Mouse (Mus musculus) regulatory T cell (primary cell): ENCODE measurements around the gene Inka1.

Experiments used
- in situ Hi-C: fragments of 300-600 bp; cut with MboI, MseI; formaldehyde crosslinking; loops from one replicate; pipeline ENCODE4 v1.15.1; 2025; ENCODE audit warnings: high pct_unique_total_duplicates

The Inka1 gene

DNA sequence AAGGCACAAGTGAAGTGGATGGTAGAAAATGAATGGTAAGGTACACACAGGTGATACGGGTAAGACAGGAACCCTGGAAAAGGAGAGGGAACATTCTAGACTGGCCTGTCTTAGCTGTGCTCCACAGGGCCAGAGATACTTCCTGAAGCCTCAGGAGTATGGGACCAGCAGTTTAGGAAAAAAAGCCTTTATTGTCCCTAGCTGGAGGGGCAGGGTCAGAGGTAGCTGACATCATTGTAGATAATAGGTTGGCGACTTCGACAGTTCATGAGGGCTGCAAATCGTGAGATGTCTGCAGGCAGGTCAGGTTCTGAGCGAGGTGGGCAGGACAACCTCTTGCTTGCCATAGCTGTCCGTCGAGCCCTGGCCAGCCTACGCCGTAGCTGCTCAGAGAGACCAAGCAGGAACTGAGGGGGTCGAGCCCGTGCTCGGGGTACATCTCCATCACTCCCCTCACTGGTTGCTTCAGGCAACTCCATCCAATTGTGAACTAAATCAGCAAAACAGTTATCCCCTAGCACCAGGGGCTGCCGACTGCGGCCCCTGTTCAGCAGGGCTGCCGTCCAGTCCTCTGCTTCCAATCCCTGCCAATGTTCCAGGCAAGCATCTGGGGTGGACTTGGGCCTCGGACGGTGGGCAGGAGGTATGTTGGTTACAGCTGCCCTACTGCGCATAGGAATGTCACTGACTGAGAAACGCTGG lies 1.5 kb downstream of the Inka1 start:
- in situ Hi-C loops = no loop called here

DNA sequence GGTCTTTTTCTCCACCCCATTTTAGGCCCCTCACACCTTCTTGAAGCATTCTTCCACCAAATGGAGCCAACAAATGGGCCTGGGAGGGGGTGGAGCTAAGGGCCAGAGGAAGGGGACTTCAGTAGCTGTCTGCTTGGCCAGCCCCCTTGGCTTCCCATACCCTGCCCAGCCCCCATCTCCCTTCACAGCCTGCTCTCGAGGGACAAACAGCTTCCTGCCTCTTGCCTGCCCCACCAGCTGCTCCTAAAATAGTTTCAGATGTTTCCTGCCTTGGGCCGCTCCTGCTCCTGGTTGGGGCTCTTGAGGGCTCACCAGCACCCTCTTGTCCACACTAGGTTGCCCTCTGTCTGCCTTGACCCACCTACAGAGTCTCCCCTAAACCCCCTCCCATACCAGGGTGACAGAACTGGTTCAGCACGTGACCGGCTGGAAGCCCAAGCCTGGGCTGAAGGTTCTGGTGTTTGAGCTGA lies 2.2 kb downstream of the Inka1 start:
- in situ Hi-C loops = no loop called here

DNA sequence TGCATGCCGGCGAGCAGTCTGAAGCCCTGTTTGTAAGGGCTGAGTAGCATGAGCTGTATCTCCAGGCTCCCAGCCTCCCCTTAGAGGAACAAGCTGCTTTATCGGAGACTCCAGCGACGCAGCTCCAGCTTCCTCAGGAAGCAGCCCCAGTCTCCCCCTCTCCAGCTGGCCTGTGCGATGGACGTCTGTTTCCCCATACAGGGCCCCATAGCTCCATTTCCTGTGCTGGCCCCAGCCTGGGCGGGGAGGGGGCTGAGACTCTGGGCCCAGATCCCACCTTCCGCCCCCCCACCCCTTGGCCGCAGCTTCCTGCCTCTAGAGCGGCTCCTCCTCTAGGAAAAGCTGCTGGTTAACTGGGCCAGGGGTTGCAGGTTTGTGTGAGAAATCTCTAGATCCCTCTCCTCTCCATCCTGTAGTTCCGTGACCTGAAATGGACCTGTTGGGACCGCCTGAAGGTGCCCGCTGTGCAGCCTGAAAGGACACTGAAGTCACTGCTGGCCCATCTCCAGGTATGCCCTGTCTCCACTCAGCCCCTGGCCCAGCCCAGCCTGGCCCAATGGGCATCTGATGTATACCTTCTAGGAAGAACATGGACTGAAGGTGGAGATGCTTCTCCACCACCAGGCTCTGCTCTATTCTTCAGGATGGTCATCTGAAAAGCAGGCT lies 2.9 kb downstream of the Inka1 start, which contains the start of gene Gm20661:
Gm20661 (plus strand) TSS at position 378 of the 666 bp plus-strand sequence.
- in situ Hi-C loops = no loop called here

DNA sequence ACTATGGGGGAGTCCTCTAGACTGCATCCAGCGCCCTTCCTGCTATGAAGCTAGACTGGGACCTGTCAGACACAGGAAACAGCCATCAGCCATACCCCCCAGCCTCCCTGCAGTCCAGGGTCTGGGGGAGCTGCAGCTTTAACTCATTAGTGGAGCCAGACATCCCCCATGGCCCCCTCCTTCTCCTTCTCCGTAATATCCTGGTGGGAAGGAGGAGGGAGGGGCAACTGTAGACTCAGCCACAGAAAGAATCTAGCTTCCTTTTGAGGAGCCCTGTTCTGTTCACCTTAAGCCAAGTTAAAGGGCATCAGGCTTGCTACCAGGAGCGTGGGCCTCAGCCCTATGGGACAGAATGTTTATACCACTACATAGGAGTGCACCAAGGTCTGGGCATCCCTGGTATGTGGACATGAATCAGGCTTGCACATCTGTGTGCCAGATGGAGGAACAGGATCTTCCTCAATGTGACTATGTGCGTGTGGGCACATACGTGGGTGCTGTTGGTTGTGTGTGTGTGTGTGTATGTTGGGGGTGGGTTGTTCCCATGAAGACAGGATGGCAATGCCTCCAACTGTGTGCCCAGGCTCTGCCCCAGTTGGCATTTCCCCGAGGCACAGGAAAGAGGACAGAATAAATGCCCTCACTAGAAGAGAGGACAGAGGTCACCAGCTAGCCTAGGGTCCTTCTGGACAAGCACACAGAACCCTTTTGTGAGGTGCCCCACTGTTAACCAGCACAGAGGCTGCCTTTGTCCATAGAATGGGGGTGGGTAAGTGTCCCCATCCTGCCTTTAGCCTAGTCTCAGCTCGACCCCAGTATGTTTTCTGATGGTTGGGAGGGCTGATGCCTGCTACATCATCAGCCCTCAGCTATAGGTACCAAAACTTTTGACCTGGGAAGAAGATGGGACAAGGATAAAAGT lies 3.7 kb downstream of the Inka1 start:
- in situ Hi-C loops = no loop called here

DNA sequence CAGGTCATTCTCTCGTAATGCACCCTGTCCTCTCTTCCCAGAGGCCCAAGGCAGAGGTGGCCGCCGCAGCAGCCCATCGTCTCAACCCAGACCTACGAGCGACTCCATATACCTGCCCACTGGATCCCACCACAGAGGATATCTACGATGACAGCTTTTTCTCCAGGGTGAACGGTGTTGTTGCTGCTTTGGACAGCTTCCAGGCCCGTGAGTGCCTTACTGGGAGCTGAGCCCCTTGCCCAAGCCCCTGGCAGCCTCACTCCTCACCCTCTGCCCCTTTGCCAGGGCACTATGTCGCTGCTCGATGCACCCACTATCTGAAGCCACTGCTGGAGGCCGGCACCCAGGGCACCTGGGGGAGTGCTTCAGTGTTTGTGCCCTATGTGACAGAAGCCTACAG lies 6.9 kb downstream of the Inka1 start:
- in situ Hi-C loops = no loop called here

DNA sequence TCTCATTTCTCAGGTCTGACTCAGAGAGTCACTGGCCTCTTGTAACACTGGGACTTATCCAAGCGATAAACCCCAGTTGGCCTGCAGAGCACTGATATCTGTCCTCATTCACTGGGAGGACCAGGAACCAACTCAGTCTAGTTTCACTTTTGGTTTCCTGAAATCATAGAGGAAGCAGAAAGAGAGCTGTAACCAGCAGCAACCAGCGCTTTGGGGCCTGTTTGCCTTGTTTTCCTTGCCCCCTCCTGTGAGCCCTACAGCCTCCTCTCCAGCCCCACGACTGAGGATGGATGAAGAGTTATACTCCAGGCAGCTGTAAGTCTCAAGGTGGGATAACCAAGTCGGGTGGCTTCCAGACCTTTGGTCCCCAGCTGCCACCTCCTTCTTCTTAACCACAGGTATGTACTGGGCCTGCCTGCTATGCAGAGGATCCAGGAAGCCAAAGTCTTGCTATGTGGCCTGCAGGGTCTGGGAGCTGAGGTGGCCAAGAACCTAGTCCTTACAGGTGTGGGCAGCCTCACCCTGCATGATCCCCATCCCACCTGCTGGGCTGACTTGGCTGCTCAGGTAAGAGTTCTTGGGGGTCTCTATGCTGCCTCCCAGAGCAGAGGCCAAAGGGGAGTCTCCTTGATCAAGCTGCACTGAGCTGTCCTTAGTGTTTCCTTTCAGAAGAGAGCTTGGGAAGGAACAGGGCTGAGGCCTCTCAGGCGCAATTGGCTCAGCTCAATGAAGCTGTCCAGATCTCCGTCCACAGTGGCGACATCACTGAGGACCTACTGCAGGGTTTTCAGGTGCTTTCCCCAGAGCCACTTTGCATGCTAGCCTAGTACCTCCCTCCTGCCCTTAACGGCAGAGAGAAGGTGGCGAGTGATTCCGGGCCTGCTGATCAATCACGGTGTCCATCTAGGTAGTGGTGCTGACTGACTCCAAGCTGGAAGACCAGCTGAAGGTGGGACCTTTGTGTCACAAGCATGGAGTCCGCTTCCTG lies 10.0 kb downstream of the Inka1 start, which contains the start of gene Uba7:
Uba7 (plus strand) TSS at position 107 of the 988 bp plus-strand sequence.
- in situ Hi-C loops = no loop called here

DNA sequence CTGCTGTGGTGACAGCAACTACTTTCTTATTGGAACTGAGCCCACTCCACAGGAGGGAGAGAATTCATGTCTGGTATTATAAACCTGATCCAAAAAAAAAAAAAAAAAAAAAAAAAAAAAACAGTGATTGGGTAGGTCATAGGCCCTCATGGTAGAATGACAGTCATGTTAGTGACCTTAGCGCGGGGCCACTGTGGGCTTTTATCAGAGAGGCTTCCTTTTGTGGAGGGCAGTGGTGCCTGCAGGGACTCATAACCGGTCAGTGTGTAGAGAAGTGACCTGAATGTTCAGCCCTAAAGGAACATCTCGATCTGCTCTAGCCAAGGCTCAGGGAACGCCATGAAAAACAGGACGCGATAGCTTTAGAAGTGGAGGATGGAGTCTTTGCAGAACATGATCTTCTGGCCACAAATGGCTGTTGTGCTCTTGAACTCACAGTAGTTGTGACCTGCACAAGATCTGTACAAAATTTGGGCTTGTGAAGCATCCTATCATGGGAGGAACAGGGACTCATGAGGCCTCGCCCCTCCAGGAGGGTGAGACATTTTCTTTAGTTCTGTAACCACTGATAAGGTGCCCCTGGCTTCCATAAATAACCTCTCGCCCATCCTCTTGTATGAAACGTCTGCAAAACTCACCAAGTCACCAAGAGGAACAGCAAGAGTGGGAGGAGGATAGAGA lies 11.0 kb downstream of the Inka1 start:
- in situ Hi-C loops = no loop called here

DNA sequence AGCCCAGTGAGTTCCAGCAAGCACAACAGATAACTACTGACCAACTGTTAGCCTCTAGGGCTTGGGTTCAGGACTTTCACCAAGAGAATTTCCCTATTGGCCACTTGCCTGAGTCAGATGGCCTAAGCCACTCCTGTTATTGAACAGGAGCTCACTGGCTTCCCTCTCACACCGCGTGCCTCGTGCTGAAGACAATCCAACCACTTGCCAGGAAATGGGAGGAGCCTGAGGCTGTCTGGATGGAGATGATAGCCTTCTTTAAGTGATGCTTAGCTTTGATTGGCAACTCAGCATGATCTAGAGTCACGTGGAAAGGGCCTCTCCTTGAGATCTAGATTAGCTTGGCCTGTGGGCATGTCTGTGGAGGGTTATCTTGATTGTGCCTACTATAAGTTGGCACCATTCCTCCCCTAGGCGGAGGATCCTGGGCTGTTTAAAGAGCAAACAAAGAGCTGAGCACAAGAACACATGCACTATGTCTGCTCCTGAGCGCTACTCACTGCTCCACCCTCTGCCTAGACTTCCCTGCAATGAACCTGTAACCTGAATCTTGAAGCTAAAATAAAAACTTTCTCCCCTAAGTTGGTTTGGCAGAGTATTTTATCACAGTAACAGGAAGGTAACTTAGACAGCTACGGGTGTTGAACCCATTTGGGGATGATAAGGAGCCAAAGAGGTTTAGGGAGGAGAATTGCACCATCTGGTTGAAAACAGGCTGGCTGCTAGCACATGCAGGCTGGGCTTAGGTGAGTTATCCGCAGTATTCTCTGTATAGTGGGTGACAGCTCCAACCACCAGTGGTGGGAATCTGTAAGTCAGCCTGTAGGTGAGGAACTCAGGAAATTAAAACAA lies 13.8 kb downstream of the Inka1 start:
- in situ Hi-C loops = no loop called here

DNA sequence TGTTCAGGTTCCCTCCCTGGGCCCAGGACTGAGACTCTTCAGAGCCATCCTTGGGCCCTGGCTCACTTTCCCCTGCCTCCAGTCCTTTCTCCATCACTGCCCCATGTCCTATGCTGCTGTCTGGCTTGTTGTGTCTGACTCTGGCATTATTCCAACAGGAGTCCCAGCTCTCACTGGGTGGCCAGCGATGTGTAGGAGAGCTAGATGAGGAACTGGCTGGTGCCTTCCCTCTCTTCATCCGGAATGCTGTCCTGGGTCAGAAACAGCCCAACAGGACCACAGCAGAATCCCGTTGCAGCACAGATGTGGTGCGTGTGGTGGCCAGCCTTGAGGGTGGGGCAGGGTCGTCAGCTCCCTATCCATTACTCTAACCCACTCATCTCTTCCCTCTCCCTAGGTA lies 15.4 kb downstream of the Inka1 start:
- in situ Hi-C loops = no loop called here

DNA sequence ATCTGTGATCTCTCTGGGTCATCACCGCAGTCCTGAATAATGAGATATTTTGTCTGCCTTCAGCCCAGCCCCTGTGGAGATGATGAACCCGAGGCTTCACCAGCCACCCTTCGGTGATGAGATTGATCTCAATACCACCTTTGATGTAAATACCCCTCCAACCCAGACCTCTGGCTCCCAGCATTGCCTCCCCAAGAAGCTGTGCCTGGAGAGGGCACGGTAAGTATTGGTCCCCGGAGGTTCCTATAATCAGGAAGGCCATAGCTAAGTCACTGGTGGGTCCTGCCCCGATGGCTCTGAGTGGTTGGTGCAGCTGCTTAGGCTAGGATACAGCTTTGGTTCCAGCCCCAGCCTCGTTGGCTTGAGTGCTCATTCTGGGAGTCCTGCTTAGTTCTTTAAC lies 17.1 kb downstream of the Inka1 start:
- in situ Hi-C loops = loop anchor here (5.0 kb wide), 1 partner anchor 99 kb away; no protein-coding TSS in a partner anchor

DNA sequence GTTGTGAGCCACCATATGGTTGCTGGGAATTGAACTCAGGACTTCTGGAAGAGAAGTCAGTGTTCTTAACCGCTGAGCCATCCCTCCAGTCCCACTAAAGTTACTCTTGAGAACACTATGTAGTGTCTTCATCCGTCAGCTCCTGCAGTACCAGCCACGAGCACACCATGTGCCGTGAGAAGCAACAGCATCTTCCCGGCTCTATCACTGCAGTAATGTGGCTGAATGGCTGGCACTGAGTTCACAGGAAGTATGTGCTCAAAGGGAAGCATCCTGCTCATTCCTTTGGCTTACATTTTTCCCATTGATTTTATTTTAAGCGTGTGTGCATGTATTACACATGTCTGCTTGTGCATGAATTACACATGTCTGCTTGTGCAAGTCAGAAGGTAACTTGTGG lies 18.2 kb downstream of the Inka1 start:
- in situ Hi-C loops = loop anchor here (5.0 kb wide), 1 partner anchor 100 kb away; no protein-coding TSS in a partner anchor

DNA sequence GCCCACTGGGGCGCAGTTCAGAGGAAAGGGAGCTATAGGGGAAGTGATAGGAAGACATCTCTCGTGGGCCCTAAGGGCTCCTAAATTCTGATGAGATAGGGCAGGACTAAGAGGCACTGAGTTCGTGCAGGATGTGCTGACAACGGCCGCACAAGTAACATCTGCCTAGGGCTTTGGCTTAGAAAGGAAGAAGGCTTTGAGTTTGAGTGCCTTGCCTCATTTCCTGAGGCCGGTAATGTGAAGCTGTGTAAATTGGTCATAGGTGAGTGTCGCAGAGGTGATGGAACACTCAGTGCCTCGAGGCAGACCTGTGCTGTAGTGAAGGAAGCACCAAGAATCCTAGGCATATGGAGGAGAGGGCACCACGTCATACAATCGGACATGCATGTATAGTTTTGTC lies 19.0 kb downstream of the Inka1 start:
- in situ Hi-C loops = loop anchor here (5.0 kb wide), 1 partner anchor 101 kb away; no protein-coding TSS in a partner anchor

DNA sequence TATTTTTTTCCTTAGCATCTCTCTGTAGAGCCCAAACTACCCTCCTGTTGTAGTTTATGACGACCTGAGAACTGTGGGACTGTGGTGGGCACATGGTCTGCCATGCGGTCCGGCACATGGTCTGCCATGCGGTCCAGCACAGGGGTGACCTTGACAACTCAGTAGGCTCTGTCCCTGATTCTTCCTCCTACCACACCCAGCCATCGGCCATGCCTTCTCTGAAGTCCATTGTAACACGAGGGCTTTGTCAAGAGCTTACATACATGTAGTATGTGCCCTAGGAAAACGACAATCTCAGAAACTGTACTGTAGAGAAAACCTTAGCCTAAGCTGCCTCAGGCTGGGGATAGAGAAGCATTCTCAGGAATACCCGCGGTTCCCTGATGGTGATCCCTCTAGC lies 21.0 kb downstream of the Inka1 start:
- in situ Hi-C loops = loop anchor here (5.0 kb wide), 1 partner anchor 103 kb away; no protein-coding TSS in a partner anchor

DNA sequence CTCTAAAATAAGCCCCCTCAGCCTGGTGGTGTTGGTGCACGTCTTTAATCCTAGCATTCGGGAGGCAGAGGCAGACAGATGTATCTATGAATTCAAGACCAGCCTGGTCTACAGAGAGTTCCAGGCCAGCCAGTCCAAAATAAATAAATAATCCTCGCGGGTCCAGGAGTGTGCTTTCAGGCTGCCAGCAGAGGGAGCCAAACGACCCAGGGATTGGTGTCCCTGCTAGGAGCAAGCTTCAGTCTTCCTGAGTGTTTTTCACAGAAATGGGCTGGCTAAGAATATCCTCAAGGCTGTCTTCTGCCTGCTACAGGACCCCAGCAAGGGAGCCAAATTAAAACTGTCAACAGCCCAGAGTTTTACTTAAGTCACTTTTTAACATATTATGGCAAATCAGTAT lies 22.0 kb downstream of the Inka1 start:
- in situ Hi-C loops = no loop called here

DNA sequence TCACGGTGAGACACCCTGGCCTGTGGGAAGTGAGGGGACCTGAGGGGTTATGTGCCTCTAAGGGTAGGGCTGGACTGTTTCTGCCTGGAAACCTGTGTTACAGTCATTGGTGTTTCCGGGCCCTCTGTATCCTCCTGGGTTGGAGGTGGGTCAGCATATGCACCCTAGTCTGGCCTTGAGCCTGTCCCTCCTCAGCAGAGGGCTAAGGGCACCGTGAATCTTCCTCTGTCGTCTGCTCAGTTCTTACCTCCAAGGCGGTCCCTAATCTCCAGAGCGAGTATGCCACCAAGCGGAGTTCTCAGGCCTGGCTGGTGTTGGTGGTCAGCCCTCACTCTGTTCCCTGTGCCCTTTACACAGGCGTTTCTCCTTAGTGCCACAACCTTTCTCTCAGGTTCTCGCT lies 22.8 kb downstream of the Inka1 start:
- in situ Hi-C loops = no loop called here

DNA sequence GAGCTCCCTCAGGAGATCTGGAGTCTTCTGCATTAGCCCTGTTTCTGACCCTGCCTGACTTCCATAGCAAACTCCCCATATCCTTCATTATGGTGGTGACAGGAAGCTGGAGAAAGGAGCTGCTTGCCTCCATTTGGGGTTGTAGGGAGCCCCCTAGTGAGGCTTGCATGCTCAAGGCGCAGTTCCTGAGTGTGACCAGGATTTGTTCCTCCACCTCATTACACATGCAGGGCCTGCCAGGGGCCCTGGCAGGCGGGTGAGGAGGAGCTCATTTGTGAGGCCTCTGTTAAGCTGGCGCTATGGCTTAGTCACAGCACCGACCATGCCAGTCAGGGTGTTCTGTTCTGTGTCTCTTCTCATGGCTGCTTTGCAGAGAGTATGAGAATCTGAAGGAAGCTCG lies 23.8 kb downstream of the Inka1 start:
- in situ Hi-C loops = no loop called here

DNA sequence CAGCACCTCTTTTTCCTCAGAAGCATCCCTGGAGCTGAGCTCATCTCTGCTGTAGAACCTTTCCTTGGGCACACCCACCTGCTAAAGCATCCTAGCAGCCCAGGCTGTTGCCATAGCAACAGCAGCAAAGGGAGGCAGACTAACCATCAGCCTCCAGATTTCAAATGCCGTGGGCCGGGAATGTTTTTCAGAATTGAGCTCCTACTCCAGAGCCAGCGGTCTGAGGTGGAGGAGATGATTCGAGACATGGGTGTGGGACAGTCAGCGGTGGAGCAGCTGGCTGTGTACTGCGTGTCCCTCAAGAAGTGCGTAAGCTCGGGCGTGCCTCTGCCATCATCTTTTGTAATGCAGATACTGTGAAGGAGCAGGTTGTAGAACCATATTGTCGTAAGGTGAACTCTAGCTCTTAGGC lies 24.3 kb downstream of the Inka1 start:
- in situ Hi-C loops = no loop called here

DNA sequence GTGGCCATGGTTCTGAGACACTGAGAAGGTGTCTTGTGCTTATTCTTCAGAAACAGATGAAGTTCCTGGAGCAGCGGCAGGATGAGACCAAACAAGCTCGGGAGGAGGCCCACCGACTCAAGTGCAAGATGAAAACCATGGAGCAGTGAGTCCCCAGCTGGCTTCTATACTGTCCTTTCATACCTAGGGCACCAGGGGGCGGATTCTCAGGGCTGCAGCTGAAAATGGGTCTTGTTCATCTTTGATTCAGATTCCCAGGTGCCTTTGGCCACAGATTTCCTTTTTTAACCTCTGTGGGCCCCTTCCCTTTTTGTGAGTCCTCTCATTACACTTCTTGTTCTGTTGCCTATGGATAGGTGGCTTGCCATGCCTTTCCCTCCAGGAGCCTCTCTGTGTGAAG lies 24.8 kb downstream of the Inka1 start:
- in situ Hi-C loops = no loop called here

DNA sequence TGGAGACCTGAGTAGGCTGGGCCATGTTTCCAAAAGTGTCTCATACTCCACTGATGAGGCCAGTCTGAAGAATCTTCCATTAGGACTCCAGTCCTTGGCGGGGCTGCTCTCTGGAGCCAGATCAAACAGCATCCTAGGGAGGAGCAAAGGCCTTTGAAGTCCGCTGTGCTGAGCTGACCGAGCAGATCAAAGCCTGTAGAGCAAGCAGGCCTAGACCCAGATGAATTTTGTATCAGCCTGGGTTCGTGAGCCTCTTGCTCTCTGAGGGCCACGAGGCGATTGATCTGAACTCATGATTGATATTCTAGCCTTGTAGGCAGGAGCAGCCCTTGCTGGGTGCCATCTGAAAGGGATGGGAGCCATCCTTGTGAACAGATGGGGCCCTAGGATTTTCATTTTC lies 25.8 kb downstream of the Inka1 start:
- in situ Hi-C loops = no loop called here
